Mouse (Mus musculus) C2C12 (cell line): ENCODE data around the gene Zfp408.

Experiments used
- CEBPB ChIP-seq: IDR thresholded peaks from one replicate; pipeline ENCODE4 v1.6.1; 2011; ENCODE audit warnings: low read depth, mild to moderate bottlenecking, control low read depth, moderate library complexity
- CTCF ChIP-seq: IDR thresholded peaks from one replicate; pipeline ENCODE4 v1.5.1; 2011; ENCODE audit not compliant: control insufficient read depth, insufficient read depth, insufficient read length
- FOSL1 ChIP-seq: IDR thresholded peaks from one replicate; pipeline ENCODE4 v1.8.0; 2011; ENCODE audit warnings: mild to moderate bottlenecking, low read length; ENCODE audit not compliant: poor library complexity, insufficient read depth, severe bottlenecking
- USF1 ChIP-seq: IDR thresholded peaks from one replicate; pipeline ENCODE4 v1.6.1; 2011; ENCODE audit warnings: low read depth, mild to moderate bottlenecking, control low read depth, moderate library complexity

GRCm38 (mm10) chr2:91635486-91635885 lies 14.1 kb downstream of the Zfp408 start:
- TF ChIP-seq CTCF (no peak), USF1 (no peak), CEBPB (no peak), FOSL1 (no peak)
